Mouse (Mus musculus) 416B (cell line): ENCODE measurements at regions not wholly inside any gene's neighbourhood (a gene's known extent, or its start where the extent isn't known, plus 50 kb on each side); places are given as distances from the start of the nearest gene placed in this dataset.

Source experiments
- DNase-seq: peaks from one replicate; pipeline ENCODE4 v3.0.0; 2011; ENCODE audit warnings: low read depth

DNA sequence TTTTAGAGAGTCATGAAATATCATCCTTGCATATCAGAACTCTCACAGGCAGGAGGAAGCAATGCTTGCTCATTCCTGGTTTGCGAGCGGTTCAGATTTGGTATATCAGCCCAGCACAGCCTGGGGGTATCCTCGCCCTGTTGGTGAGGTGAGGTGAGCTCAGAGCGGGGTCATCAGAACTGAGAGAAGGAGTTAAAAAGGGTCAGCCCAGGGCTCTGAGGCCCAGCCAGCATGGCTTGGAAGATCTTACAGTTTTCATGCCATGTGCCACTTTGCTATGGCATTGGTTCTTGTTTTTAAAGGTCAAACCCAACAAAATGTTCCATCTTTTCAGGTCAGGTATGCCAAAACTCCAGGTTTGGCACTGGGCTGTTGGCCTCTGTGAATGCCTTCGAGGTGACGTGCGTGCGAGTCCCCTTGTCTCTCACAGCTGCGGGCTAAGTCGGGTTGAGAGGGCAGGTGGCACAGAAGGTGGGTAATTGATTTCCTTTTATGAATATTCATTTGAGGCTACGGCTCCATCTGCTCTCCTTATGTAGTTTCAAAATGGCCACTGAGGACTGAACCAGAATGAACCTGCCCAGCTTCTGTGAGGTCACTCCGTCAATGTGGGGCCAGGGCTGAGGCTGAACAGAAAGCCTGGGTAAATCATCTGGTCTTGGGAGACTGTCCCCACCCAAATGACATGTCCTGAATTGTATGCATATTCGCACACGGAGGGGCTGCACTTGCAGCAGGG lies 86.3 kb downstream of the Hhipl2 start:
- DNase-seq: no peak

GRCm38 (mm10) chr1:183507893-183508292 lies 89.9 kb downstream of the Hhipl2 start:
- no peak for DNase-seq

- peak; percentile 62 for DNase-seq
These were observed 92.7 kb downstream of the Hhipl2 start for GRCm38 (mm10) chr1:183510759-183511158.

GRCm38 (mm10) chr1:183513876-183514275 lies 95.9 kb downstream of the Hhipl2 start:
- no peak for DNase-seq

GRCm38 (mm10) chr1:183514281-183514983 lies 96.4 kb downstream of the Hhipl2 start:
- no peak for DNase-seq

GRCm38 (mm10) chr1:183514984-183515287 lies 96.9 kb downstream of the Hhipl2 start:
- no peak for DNase-seq

DNA sequence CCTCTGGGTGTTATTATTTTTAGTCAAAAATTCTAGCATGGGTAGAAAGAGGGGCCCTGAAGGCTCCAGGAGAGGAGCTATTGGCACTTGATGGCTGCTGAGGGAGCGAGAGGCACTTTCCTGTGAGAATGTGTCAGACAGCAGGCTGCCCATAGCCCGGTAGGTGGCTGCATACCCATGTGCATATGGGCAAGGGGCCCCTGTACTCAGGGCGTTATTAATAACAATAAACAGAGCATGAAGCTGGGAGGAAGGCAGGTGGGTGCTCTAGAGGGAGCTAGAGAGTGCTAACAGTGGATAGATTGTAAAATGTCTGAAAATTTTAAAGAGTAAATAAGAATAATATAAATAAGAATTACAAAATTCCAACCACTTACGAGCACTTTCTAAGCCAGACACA lies 98.2 kb downstream of the Hhipl2 start:
- no peak for DNase-seq

GRCm38 (mm10) chr1:183517236-183517635 lies 99.2 kb downstream of the Hhipl2 start:
- DNase-seq: no peak

GRCm38 (mm10) chr1:183521569-183521968 lies 103.6 kb downstream of the Hhipl2 start:
- no peak for DNase-seq

- DNase-seq: no peak
These were observed 115.4 kb downstream of the Hhipl2 start for GRCm38 (mm10) chr1:183533386-183533785.

DNA sequence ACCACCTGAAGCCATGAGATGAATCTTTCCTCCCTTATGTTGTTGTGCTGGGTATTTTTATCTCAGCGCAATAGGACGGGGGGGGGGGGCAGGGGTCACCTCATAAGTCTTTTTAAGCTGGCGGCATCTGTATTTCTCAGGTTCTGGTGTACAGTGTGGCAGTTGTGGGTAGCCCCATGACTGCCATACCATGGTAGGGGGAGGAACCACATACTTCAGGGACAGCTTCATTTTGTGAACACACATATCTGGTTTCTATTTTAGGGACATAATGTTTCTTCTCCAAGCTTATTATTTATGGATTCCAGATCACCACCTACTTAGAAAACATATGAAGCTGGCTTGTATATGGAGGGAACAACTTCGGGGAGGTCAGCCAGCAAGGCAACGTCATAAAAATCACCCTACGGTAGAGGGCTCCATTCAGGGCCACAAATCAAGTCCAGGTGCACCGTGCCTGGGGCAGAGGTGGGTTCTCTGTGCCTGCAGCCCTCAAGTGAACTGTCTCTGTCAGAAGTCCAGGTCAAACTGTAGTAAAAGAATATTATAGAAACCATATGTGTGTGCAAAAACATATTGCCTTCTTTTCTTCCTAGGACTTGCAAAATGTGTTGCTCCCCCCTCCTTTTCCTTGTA lies 130.9 kb downstream of the Hhipl2 start:
- DNase-seq: no peak

- peak; percentile 8 for DNase-seq
These were observed 134.6 kb downstream of the Hhipl2 start for GRCm38 (mm10) chr1:183552617-183553016.

DNA sequence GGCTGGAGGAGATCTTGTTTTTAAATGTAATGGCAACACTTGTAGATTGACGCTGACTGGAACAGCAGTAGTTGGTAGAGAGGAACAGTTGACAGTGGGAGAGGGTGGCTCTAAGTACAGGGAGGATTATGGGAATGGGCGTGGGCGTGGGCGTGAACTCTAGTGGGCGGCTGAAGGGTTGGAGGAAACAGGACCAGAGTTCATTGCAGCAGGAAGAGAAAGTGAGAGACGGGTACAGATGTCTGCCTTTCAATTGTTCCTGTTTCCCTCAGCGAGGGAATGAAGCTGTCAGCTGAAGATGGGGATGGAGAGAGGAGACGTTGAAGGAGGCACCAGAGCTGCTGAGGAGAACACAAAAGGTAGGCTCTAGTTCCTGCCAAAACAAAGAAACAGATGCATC lies 135.2 kb downstream of the Hhipl2 start:
- DNase-seq: peak; percentile 6

- no peak for DNase-seq
These were observed 144.8 kb downstream of the Hhipl2 start for GRCm38 (mm10) chr1:183562853-183563252.

DNA sequence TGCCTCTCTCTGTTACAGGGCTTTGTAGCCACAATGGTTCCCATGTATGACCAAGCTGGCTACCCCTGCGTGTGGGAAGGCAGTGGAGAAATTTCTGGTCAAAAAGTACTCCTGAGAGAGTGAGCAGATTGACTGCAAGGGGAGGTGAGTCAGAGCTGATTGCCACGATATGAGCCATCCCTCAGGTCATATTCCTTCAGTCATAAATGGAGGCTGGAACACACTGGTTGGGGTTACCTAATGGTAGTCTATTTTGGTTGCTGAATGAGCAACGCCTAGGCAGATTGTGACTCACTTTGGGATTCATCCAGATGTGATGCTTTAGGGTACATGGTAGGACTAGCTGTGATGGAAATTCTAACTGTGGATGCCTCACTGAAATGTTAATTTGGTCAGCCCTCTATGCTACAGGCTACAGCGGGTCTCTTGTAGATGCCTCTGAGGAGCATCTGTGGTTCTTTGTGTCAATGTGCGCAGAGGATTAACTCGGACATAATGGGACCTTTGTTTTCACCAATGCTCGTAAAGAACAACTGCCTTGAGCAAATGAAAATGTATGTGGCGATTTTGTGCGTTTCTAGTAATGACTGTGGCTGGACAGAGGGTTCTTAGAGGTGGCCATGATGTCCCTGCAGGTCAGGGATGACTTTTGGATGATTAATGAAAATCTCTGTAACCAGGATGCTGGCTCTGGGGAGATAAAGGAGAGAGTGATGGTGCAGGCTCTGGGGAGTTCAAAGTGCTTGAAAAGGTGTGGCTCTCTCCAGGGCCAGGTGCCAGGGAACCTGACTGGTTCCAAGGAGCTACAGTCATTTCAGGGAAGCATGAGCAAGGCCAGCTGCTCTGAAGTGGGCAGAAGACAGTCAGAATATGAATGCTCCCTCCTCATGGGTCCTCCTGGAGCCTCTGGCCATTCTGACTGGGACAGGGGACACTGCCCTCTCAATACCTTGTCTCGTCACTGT lies 155.9 kb downstream of the Hhipl2 start:
- peak; percentile 11 for DNase-seq

DNA sequence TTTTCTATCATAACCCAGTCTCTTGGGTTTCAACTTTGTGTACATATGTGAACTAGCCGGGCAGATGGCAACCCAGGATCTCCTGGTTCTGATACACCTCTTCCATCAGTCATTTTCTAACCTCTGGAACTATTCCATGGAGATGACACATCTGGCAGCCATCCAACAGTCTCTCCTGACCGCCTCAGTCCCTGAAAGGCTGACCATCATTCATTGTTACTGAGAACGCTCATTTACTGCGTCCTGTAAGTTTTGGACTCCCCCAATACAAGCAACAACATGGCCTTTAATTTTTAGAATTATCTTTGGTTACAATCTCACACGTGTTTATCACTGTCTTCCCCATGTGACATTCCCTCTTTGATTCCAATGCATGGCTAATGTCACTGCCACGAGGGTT lies 166.8 kb downstream of the Hhipl2 start:
- DNase-seq: no peak

DNA sequence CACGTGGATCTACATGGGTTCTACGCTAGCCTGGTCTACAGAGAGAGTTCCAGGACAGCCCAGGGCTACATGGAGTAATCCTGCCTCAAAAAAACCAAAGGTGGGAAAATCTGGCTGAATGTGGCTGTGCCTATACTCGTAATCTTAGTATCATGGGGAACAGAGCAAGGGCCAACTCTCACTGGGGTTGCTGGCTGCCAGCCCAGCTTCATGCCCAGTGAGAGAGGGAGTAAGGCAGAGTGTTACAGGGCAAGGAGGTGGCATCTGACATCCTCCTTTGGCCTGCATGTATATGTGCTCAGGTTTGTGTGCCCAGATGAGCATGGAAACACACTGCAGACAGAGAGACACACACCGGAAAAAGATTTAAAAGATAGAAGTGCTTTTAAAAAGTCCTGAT lies 168.4 kb downstream of the Hhipl2 start:
- no peak for DNase-seq

DNA sequence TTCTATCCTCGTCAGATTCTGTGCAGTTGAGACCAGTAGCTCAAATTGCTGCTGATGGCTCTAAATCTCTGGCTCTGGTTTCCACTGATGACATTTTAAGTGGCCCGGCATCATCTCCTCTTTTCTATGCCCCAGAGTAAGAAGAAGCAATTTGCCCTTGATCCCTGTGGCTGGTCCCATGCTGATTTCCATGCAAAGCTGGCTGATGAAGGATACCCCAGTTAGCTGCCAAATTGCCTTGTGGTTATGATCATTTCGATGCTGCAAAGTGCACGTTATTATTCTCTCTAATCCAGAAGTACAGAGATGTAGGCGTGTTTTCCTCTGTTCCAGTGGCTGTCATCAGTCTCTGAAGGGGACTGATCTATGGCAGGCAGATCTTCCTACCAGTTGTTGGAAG lies 177.3 kb downstream of the Hhipl2 start:
- no peak for DNase-seq

- peak; percentile 2 for DNase-seq
These were observed 182.5 kb downstream of the Hhipl2 start for GRCm38 (mm10) chr1:183600466-183600865.

DNA sequence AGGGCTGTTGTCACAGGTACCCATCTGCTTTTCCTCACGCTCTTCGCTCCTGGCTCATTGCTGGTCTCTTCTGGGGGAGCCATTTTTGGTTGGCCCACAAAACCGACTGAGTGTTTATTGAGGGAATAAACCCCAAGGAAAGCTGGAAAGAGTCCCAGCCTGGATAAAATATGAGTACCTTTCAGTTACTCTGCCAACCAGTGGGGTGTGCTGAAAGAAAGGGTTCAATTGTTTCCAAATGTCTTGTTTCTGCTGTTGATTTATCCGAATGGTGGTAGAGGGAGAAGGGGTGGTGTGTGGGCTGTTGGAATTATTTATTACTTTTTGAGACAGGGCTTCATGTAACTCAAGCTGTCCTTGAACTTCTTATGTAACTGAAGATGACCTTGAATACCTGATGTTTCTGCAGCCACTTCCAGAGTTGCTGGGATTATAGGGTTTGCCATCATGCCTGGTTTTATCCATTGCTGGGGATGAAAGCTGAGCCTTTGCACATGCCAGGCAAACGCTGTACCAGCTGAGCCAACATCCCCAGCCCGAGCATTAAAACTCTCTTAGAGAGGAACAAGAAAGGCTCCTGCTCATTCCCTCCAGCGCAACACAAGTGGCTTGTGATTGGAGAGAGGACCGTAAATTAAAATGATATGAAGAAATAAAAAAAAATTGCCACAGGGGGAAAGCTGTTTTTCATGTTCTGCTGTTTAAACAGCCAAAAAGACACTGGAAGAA lies 194.1 kb downstream of the Hhipl2 start:
- no peak for DNase-seq

- no peak for DNase-seq
These were observed 201.5 kb downstream of the Hhipl2 start for GRCm38 (mm10) chr1:183619451-183620059.
